Mouse (Mus musculus) MEL (cell line): ENCODE data around the gene Wnt9a. TPM values are rescaled to one million over a fixed set of nuclear protein-coding genes. Genes with fewer than 3 reads are reported as not detected.

Experiments used
- DNase-seq: peaks from one replicate; pipeline ENCODE4 v3.0.0; 2011; ENCODE audit warnings: low read depth, low spot score
- H3K27ac ChIP-seq: 2 replicates; pipeline ENCODE4 v1.5.1; 2012; ENCODE audit warnings: low read depth, mild to moderate bottlenecking, control low read depth, low read length, moderate library complexity; ENCODE audit not compliant: control insufficient read depth
- H3K27me3 ChIP-seq, 2 experiments: fragments of 150-350 bp in 1 of 2; sonication (generic) in 1 of 2; 2 replicates each; pipeline ENCODE4 v1.6.1; 2012; ENCODE audit warnings: low read length in 2 of 2, mild to moderate bottlenecking in 2 of 2, improper control_type of control experiment in 1 of 2, moderate library complexity in 1 of 2; ENCODE audit not compliant: insufficient read depth in 2 of 2, control insufficient read depth in 1 of 2
- H3K36me3 ChIP-seq, 2 experiments: 2 replicates each; pipeline ENCODE4 v1.6.1; 2012 to 2014; ENCODE audit warnings: low read length in 2 of 2, improper control_type of control experiment in 1 of 2, inconsistent platforms in 1 of 2, mild to moderate bottlenecking in 1 of 2; ENCODE audit not compliant: insufficient read depth in 2 of 2, control insufficient read depth in 1 of 2
- H3K4me1 ChIP-seq, 2 experiments: fragments of 150-350 bp in 1 of 2; sonication (generic) in 1 of 2; 2 replicates each; pipeline ENCODE4 v1.6.1; 2012; ENCODE audit warnings: low read length in 2 of 2, improper control_type of control experiment in 1 of 2, mild to moderate bottlenecking in 1 of 2; ENCODE audit not compliant: insufficient read depth in 2 of 2, control insufficient read depth in 1 of 2
- H3K4me3 ChIP-seq, 2 experiments: fragments of 150-350 bp in 1 of 2; sonication (generic) in 1 of 2; 2 replicates each; pipeline ENCODE4 v1.5.1; 2012; ENCODE audit warnings: low read depth in 2 of 2, low read length in 2 of 2, mild to moderate bottlenecking in 2 of 2, moderate library complexity in 2 of 2, control low read depth in 1 of 2, improper control_type of control experiment in 1 of 2; ENCODE audit not compliant: control insufficient read depth in 1 of 2, insufficient read depth in 1 of 2
- H3K79me2 ChIP-seq: 2 replicates; pipeline ENCODE4 v1.6.1; 2012; ENCODE audit warnings: mild to moderate bottlenecking, low read length, moderate library complexity; ENCODE audit not compliant: control insufficient read depth, poor library complexity, insufficient read depth
- H3K9ac ChIP-seq: 2 replicates; pipeline ENCODE4 v1.6.1; 2012; ENCODE audit warnings: low read depth, mild to moderate bottlenecking, control low read depth, low read length, moderate library complexity; ENCODE audit not compliant: control insufficient read depth, poor library complexity, severe bottlenecking
- H3K9me3 ChIP-seq: fragments of 150-350 bp; sonication (generic); replicated peaks from 2 replicates; pipeline ENCODE4 v1.6.1; 2012; ENCODE audit warnings: mild to moderate bottlenecking, low read length, improper control_type of control experiment, moderate library complexity; ENCODE audit not compliant: insufficient read depth
- CTCF ChIP-seq, 3 experiments: IDR thresholded peaks in 2 of 3; conservative IDR thresholded peaks in 1 of 3; 2 replicates each; pipeline ENCODE4 v1.5.1; 2011 to 2012; ENCODE audit warnings: low read length in 3 of 3, low read depth in 2 of 3, mild to moderate bottlenecking in 2 of 3, improper control_type of control experiment in 1 of 3, inconsistent platforms in 1 of 3, mixed read lengths in 1 of 3, moderate library complexity in 1 of 3; ENCODE audit not compliant: control insufficient read depth in 1 of 3, insufficient read depth in 1 of 3, poor library complexity in 1 of 3, severe bottlenecking in 1 of 3
- E2F4 ChIP-seq: IDR thresholded peaks from 2 replicates; pipeline ENCODE4 v1.6.1; 2011; ENCODE audit warnings: low read depth, low read length, improper control_type of control experiment, borderline replicate concordance
- ETS1 ChIP-seq: IDR thresholded peaks from 2 replicates; pipeline ENCODE4 v1.6.1; 2012; ENCODE audit warnings: low read depth, mild to moderate bottlenecking, inconsistent platforms, low read length, improper control_type of control experiment, moderate library complexity
- GABPA ChIP-seq: IDR thresholded peaks from 2 replicates; pipeline ENCODE4 v1.6.1; 2012; ENCODE audit warnings: low read depth, mild to moderate bottlenecking, inconsistent platforms, low read length, improper control_type of control experiment, moderate library complexity
- JUND ChIP-seq: IDR thresholded peaks from 2 replicates; pipeline ENCODE4 v1.6.1; 2011; ENCODE audit warnings: low read depth, mild to moderate bottlenecking, improper control_type of control experiment, low read length
- KAT2A ChIP-seq: conservative IDR thresholded peaks from 2 replicates; pipeline ENCODE4 v1.6.1; 2012; ENCODE audit warnings: low read depth, low read length, improper control_type of control experiment, inconsistent platforms
- MEF2A ChIP-seq: IDR thresholded peaks from 2 replicates; pipeline ENCODE4 v1.6.1; 2014; ENCODE audit warnings: low read depth, mild to moderate bottlenecking, inconsistent platforms, low read length, improper control_type of control experiment; ENCODE audit not compliant: poor library complexity, insufficient replicate concordance, severe bottlenecking; ENCODE audit errors: extremely low read depth
- MXI1 ChIP-seq: IDR thresholded peaks from 2 replicates; pipeline ENCODE4 v1.6.1; 2011; ENCODE audit warnings: mild to moderate bottlenecking, low read depth, low read length, improper control_type of control experiment
- MYB ChIP-seq: IDR thresholded peaks from 2 replicates; pipeline ENCODE4 v1.6.1; 2011; ENCODE audit warnings: mild to moderate bottlenecking, low read depth, low read length, improper control_type of control experiment
- POLR2AphosphoS2 ChIP-seq: IDR thresholded peaks from 2 replicates; pipeline ENCODE4 v1.6.1; 2011; ENCODE audit warnings: low read length, improper control_type of control experiment
- SMC3 ChIP-seq: IDR thresholded peaks from 2 replicates; pipeline ENCODE4 v1.6.1; 2011; ENCODE audit warnings: low read depth, low read length, improper control_type of control experiment
- TAL1 ChIP-seq: IDR thresholded peaks from 2 replicates; pipeline ENCODE4 v1.6.1; 2012; ENCODE audit warnings: mild to moderate bottlenecking, inconsistent platforms, low read length, moderate library complexity, mixed read lengths
- TCF12 ChIP-seq: IDR thresholded peaks from 2 replicates; pipeline ENCODE4 v1.6.1; 2014; ENCODE audit warnings: low read depth, mild to moderate bottlenecking, inconsistent platforms, low read length, improper control_type of control experiment, moderate library complexity
- UBTF ChIP-seq: IDR thresholded peaks from 2 replicates; pipeline ENCODE4 v1.6.1; 2012; ENCODE audit warnings: low read depth, mild to moderate bottlenecking, inconsistent platforms, low read length, improper control_type of control experiment, moderate library complexity, borderline replicate concordance; ENCODE audit not compliant: insufficient read depth
- USF1 ChIP-seq: IDR thresholded peaks from 2 replicates; pipeline ENCODE4 v1.6.1; 2014; ENCODE audit warnings: low read depth, mild to moderate bottlenecking, inconsistent platforms, low read length, improper control_type of control experiment, moderate library complexity
- ZC3H11A ChIP-seq: IDR thresholded peaks from 2 replicates; pipeline ENCODE4 v1.6.1; 2012; ENCODE audit warnings: low read depth, mild to moderate bottlenecking, inconsistent platforms, low read length, improper control_type of control experiment
- ZNF384 ChIP-seq: IDR thresholded peaks from 2 replicates; pipeline ENCODE4 v1.6.1; 2012; ENCODE audit warnings: low read depth, mild to moderate bottlenecking, inconsistent platforms, low read length, improper control_type of control experiment
- polyA plus RNA-seq, 2 experiments: library from polyadenylated mRNA; stranded (reverse) in 1 of 2; unstranded in 1 of 2; fragments of >175 nt in 1 of 2; fragments of >200 nt in 1 of 2; gene quantifications; 2 replicates each; pipeline versions ENCODE4 v1.2.1 to v1.2.4; 2012; ENCODE audit warnings: low replicate concordance in 2 of 2, low read depth in 1 of 2; ENCODE audit not compliant: insufficient read length in 2 of 2, insufficient read depth in 1 of 2, missing spikeins in 1 of 2
- total RNA-seq: library from RNA; depleted of rRNA; stranded (reverse); fragments of 300-350 nt; gene quantifications from 2 replicates; pipeline ENCODE4 v1.2.3, GENCODE M21; 2012

The Wnt9a gene
- total and polyA plus RNA-seq, 3 experiments, result not detected

- TF ChIP-seq SMC3 (no peak), MYB (no peak), ZC3H11A (no peak), CTCF (IDR thresholded peaks at IDR 0.05 in 2 of 3, conservative IDR thresholded peaks at IDR 0.05 in 1 of 3; ENCODE audit: control insufficient read depth in 1 of 3, insufficient read depth in 1 of 3, low read depth in 2 of 3, low read length in 3 of 3, poor library complexity in 1 of 3, severe bottlenecking in 1 of 3) (no peak), ETS1 (no peak), MEF2A (no peak), GABPA (no peak), MXI1 (no peak)
These were observed 36.2 kb downstream of the Wnt9a start for GRCm38 (mm10) chr11:59342956-59343355.

GRCm38 (mm10) chr11:59346166-59346910 lies 39.6 kb downstream of the Wnt9a start:
- no peak for DNase-seq
- H3K27me3 ChIP-seq, result 0 out of 4 replicates have a peak, but pooled peaks cover 0 to 2% of the 10 kb centered on the region in 2 experiments

More at GRCm38 (mm10) chr11:59342956-59343355, 36.2 kb downstream of the Wnt9a start:
- Histone ChIP-seq H3K27me3 (no peaks in the 10 kb centered on the region), H3K27ac (no peak overlapping the region), H3K9me3 (no peaks in the 10 kb centered on the region), H3K79me2 (no peaks in the 10 kb centered on the region), H3K36me3 (no peaks in the 10 kb centered on the region), H3K9ac (no peak overlapping the region), H3K4me1 (peaks cover 0 to 6% of the 10 kb centered on the region in 2 experiments; a peak in 2 of 4 replicates), H3K4me3 (no peak overlapping the region)
- DNase-seq, result peak; percentile 65

GRCm38 (mm10) chr11:59350326-59350725 lies 43.6 kb downstream of the Wnt9a start:
- H3K9ac ChIP-seq, result no peak overlapping the region
- no peak for DNase-seq
- TF ChIP-seq POLR2AphosphoS2, result no peak
- no peak for TF ChIP-seq TAL1
- no peak for TF ChIP-seq TCF12
- TF ChIP-seq JUND, result no peak
- TF ChIP-seq, all 39 proteins: peak for 0
- no peak overlapping the region for H3K4me3 ChIP-seq
- H3K79me2 ChIP-seq, result no peaks in the 10 kb centered on the region
- no peaks in the 10 kb centered on the region for H3K36me3 ChIP-seq
- H3K4me1 ChIP-seq, result no peaks in the 10 kb centered on the region
- peaks cover 0 to 2% of the 10 kb centered on the region in 2 experiments; a peak in 1 of 4 replicates for H3K27me3 ChIP-seq
- no peak overlapping the region for H3K27ac ChIP-seq
- H3K9me3 ChIP-seq, result no peaks in the 10 kb centered on the region

More at GRCm38 (mm10) chr11:59346166-59346910, 39.6 kb downstream of the Wnt9a start:
- H3K9ac ChIP-seq, result no peak overlapping the region
- H3K4me3 ChIP-seq, result no peak overlapping the region
- no peak for TF ChIP-seq ZNF384
- TF ChIP-seq USF1, result no peak
- TF ChIP-seq E2F4, result no peak
- TF ChIP-seq UBTF, result no peak
- no peak for TF ChIP-seq KAT2A
- TF ChIP-seq JUND, result no peak
- TF ChIP-seq, all 39 proteins: peak for 0
- H3K9me3 ChIP-seq, result no peaks in the 10 kb centered on the region
- H3K79me2 ChIP-seq, result no peaks in the 10 kb centered on the region
- H3K36me3 ChIP-seq, result no peaks in the 10 kb centered on the region
- peaks cover 0 to 6% of the 10 kb centered on the region in 2 experiments; a peak in 2 of 4 replicates for H3K4me1 ChIP-seq
- no peak overlapping the region for H3K27ac ChIP-seq
